Mouse (Mus musculus) MN1 (cell line): ENCODE results near the gene Higd1c.
"Not testable (repeated sequence)": the region's sequence is repeated elsewhere in the genome, so short reads cannot be mapped to it uniquely, and the experiment has no call there.

Experiments
- DNase-seq: peaks from one replicate; pipeline ENCODE4 v3.0.0-alpha.2; 2016; ENCODE audit warnings: low spot score

Higd1c gene

DNA sequence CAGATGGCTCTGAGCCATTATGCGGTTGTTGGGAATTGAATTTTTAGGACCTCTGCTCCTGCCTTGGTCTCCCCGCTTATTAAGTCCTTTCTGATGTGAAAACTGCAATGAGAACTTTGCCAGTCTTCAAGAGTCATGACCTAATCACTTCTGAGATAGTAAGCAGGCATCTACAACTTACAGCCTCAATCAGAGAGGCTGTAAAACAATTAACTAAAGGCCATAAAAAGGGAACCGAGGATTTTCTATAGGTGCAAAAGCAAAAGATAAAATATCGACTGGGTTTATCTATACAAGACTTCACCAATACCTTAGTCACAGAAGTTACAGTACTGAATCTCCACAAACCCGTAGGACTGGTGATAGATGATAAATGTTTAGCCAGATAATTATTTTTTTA is 8.5 kb upstream of the Higd1c start:
- DNase-seq: no peak

GRCm38 (mm10) chr15:100365967-100366366 is 1.6 kb downstream of the Higd1c start:
- DNase-seq: not testable (repeated sequence)

DNA sequence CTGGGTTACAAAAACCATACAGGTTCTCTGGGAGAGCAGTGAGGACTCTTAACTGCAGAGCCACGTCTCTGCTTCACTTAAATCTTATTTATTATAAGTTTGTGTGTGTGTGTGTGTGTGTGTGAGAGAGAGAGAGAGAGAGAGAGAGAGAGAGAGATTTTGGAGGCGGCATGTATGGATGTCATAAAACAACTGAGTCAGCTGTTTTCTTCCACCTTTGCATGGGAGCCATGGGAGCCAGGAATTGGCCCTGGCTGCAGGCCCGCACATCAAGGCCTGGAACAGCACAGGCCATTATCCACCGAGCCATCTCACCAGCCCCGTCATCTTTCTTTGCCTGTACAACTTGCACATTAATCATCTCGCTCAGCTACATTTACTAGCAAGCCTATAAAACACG is 2.8 kb downstream of the Higd1c start:
- DNase-seq: no peak

DNA sequence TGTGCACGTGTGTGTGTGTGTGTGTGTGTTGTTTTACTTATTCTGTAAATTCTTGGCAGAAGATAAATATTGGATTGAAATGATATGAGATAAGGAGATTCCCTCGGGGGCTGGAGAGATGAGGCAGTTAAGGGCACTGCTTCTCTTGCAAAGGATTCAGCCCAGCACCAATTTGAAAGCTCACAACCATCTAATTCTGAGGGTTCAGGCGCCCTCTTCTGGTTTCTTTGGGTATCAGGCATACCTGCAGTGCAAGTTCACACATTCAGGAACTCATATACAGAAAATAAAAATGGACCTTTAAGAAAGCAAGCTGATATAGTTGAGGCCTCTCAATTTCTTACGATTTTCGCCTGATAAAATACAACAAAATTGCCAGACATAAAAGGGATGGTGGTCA is 10.7 kb downstream of the Higd1c start:
- DNase-seq: no peak

DNA sequence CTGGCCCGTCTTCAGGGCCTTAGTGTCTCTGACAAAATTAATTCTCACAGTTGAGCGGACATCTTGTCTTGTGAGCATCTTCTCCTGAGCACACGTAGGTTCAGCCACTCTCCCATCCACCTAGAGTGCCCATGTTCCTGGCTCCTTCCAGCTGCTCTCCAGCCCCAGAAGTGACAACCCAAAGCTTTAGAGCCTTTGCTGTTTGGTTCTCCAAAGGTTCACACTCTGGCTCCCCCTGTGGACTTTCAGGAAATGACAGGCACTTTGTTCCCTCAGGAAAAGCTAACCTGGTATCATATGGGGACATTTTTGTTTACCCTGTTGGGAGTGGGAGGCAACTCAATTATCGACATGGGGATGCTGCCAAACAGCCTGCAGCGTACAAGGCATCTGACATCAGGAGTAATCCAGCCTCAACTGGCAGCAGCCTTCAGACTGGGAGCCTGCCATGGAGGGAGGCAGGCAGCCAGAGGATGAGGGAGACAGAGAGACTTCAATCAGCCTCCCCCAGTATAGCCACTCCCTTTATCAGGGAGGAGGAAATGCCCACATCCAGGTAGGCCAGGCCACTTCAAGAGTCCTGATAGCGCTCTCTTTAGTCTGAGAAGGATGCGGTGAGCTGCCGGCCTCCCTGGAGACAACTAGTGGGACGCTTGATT is 13.6 kb downstream of the Higd1c start:
- DNase-seq: not testable (repeated sequence)

GRCm38 (mm10) chr15:100379658-100380057 is 15.3 kb downstream of the Higd1c start:
- no peak for DNase-seq

DNA sequence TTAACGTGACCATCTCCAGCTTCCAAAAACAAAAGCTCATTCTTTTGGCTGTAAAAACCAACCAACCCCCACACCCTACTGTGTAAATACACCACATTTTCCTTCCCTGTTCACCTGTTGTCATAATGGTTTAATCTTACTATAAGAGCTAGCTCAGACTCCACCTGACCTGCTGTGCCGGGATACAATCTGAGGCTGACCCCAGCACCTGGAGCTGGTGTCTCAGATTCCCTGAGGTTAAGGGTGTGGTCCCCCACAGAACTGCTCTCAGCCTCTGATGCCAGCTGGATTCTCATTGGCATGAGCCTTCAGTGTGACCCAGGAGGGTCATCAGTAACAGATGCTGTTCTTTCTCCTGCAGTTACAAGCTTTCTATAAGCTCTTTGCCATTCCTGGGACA is 15.8 kb downstream of the Higd1c start:
- DNase-seq: no peak

DNA sequence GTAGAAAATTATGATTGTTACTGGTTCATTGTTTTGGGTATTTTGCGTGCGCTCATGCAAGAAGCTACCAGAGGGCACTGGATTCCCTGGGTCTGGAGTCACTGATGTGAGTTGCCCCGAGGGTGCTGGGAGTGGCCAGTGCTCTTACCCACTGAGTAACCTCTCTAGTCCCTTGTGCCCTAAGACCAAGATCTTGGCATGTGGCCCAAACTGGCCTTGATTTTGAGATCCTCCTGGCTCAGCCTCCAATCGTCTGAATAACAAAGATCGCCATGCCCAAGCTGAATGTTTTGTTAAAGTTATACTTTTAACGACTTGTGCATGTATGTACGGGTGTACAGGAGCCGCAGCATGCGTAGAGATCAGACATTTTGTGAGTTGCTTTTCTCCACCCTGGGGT is 21.4 kb downstream of the Higd1c start:
- DNase-seq: no peak

DNA sequence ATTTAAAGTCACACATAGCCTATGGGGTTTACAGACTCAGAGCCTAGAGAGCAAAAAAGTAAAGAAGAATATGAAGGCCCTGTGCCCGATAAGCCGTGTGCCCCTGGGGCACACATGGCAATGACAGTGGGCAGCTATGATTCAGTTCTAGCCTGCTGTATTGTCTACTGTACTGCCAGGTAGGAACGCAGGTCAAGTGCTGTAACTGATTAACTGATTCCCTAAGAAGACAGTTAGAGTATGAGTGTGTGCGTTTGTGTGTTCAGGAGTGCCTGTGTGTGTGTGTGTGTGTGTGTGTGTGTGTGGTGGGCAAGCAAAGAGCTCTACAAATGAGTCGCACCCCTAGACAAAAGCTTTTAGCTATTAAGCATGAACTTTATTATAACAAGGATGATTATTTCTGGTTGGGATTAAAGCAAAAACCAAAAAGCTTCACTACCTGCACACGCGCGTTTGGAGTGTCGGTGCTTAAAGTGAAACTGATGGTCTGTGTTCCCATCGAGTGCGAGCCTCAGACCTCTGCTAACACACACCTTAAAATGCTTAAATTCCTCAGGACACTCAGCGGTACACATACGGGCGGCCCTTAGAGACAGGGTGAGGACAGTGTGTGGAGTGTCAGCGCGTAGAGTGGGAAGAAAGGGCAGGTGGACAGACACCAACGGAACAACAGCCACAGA is 23.3 kb downstream of the Higd1c start:
- no peak for DNase-seq

GRCm38 (mm10) chr15:100388224-100388835 is 24.0 kb downstream of the Higd1c start:
- DNase-seq: no peak

GRCm38 (mm10) chr15:100388886-100389285 is 24.5 kb downstream of the Higd1c start:
- no peak for DNase-seq

DNA sequence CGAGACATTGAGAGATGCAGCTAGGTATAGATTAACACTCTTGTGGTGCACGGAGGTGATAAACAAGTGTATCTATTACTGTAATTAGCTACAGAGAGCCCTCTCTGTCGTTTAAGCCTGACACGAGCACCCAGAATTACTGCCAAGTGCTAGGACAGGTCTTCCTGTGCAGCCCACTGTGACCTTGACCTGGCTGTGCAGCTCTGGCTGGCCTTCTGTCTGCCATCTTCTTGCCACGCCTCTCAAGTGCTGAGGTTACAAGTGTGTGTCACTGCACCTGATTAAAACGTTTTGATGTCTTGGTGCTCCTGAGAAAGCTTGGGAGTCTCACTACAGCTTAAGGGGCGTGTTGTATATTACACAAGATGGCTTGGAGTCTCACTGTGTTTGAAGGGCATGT is 26.7 kb downstream of the Higd1c start:
- no peak for DNase-seq

- DNase-seq: no peak
These were observed 27.3 kb downstream of the Higd1c start for GRCm38 (mm10) chr15:100391599-100391998.

- no peak for DNase-seq
These were observed 28.7 kb downstream of the Higd1c start for GRCm38 (mm10) chr15:100393016-100393415.

DNA sequence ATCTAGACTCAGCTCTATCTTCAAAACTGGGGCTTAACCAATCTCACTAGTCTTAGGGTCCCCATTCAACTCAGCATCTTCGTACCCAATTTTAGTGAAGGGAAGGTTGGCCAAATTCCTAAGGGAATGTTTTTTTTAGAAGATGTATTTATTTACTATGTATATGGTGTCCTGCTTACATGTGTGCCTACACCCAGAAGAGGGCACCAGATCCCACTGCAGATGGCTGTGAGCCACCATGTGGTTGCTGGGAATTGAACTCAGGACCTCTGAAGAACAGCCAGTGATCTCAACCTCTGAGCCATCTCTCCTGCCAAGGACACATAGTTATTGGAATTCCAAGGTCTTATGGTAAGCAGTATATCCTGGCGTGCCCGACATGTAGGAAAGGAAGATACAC is 31.2 kb downstream of the Higd1c start:
- DNase-seq: no peak

DNA sequence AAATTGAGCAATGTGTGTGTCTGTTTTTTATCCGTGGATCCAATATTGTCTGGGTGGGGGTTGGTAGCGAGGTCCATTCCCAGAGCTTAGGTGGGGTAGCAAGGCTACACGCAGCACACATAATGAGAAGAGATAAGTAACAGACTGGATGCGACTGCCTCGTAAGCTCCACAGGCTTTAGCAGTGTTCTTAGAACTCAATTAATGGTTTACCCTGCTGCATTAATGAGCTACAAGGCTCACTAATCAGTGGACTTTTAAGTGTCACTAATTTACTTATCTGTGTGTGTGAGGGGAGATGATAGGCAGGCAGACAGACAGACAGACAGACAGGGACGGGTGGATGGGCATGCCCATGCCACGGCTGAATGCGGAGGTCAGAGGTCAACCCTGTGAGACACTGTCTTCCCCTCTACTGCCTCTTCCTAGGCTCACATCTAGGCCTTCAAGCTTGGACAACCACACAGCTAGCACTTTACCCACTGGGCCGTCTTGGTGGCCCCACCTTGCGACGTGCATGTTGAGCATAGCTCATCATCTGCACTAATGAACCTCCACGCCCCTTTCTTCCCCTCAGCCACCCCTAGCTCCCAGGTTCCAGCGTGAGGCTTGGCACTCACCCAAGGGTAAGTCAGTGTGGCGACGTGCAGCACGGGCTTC is 36.4 kb downstream of the Higd1c start:
- peak; percentile 58 for DNase-seq

GRCm38 (mm10) chr15:100401811-100402210 is 37.5 kb downstream of the Higd1c start:
- DNase-seq: no peak

DNA sequence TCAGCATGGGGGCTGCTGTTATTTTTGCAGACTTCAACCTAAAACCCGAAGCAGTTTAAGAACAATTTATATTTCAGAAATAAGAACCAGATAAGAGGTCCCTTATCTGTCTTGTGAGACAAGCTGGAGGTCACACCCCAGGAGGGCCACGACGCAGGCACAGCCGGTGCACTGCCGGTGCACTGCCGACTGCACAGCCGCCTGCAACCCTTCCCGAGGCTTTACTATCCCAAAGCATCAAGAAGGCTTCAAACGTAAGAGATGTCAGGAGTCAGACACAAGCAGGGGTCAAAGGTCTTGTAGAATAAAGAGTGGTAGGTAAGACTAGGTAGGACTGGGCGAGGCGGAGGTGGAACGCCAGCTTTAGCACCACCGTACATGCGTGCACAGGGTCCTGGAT is 38.0 kb downstream of the Higd1c start:
- no peak for DNase-seq

GRCm38 (mm10) chr15:100402798-100403197 is 38.5 kb downstream of the Higd1c start:
- DNase-seq: no peak

DNA sequence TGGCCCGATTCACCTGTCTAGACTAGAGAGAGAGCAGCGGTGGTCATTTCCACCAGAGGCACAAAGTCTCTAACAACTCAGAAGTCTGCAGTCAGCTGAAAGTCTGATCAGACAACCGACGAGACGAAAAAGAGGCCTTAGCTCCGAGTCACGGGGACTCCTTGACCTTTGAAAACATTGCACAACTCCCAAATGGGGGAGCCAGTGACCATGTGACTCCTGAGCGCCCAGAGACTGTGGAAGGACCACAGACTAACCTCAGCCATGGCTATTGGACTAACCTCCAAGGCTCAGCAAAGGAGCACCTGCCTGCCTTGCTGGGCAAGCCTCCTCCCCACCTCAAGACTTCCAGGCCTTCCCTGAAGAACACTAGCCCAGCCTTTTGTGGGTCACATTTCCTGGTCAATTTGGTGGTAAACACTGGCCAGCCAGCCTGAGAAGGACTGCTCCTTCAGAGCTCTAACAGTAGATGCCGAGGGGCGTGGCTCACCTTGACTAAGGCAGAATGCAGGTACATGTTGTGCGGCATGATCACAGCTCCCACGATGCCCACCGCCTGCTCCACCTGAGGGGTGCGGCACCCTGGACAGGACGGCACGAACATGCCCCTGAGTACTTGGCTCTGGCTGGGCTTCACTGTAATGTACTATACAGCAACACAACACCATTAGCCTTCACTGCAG is 39.1 kb downstream of the Higd1c start:
- no peak for DNase-seq

- DNase-seq: no peak
These were observed 41.7 kb downstream of the Higd1c start for GRCm38 (mm10) chr15:100406088-100406487.

- DNase-seq: no peak
These were observed 46.8 kb downstream of the Higd1c start for GRCm38 (mm10) chr15:100410918-100411672.
